Mouse (Mus musculus) spleen, embryonic (tissue): ENCODE measurements at regions not wholly inside any gene's neighbourhood (a gene's known extent, or its start where the extent isn't known, plus 50 kb on each side); places are given as distances from the start of the nearest gene placed in this dataset.

Experiments used
- CTCF ChIA-PET: fragments of 350-600 bp; sonication (Branson Sonifier 250); formaldehyde crosslinking; loops from one replicate; lab custom pipeline; 2022; lab: Charles Lee

DNA sequence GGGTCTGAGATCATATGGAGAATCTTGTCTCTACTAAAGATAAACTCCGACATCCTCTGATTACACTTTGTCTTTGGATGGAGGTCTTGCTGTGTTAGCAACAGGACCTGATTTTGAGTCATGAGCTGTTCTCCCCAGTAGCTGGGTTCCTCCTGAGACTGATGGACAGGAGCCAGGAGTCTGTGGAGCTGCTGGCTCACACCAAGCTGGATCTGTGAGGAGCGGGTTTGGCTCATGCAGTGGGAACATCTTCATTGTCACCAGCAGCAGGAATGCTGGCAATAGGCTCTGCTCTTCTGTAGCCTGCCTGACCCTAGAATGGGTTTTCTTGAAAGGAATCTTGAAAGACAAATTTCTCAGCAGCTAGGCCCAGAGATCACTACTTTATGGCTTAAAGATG lies 524.2 kb upstream of the Id2 start:
- CTCF ChIA-PET, result no interaction called here

GRCm38 (mm10) chr12:25617521-25617920 lies 520.6 kb upstream of the Id2 start:
- CTCF ChIA-PET, result no interaction called here

- CTCF ChIA-PET, result no interaction called here
Measured at GRCm38 (mm10) chr12:25615377-25615776, 518.4 kb upstream of the Id2 start.

GRCm38 (mm10) chr12:25613473-25613872 lies 516.5 kb upstream of the Id2 start:
- CTCF ChIA-PET, result no interaction called here

- CTCF ChIA-PET, result interaction anchor here (0.6 kb wide), 1 partner anchor 43 kb away, joined by 3 read pairs; no protein-coding TSS in a partner anchor
Measured at GRCm38 (mm10) chr12:25609045-25609444, 512.1 kb upstream of the Id2 start.

DNA sequence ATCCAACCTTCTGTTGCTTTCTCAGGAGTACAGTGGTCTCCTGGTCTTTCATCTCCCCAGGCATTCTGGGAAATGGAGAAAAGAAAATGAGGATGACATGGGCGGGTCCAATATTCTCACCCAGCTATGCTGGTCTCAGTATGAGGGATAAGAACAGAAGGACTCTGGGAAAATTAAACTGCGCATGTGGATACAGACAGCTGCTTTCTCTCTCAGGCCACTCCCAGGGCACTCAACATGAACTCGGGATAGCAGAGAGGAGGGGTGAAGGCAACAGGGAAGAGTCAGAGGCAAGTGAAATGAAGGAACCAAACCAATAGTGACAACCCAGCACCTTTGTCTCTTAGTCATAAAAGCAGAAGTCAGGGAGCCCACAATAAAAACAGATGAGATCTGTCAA lies 508.5 kb upstream of the Id2 start:
- CTCF ChIA-PET, result no interaction called here

- CTCF ChIA-PET, result no interaction called here
Measured at GRCm38 (mm10) chr12:25590262-25590661, 493.3 kb upstream of the Id2 start.

DNA sequence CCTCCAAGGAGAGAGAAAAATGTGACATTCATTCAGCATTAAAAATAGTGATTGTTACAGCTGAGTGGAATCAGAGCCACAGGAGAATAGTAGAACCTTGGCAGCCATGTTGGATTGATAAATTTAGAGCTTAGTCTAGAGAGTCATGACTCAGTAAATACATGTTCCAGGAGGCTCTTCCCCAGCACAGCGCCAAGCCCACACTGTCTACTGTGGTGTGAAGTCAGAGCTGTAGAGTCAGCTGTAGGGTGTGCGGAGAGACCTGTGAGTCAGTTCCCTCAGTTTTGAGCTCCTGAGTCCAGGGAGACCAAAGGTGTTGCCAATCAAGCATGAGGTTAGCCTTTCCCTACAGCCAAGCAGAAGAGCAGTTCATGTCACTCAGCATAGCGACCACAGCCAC lies 488.8 kb upstream of the Id2 start:
- CTCF ChIA-PET, result no interaction called here

GRCm38 (mm10) chr12:25579407-25579806 lies 482.5 kb upstream of the Id2 start:
- CTCF ChIA-PET, result no interaction called here

DNA sequence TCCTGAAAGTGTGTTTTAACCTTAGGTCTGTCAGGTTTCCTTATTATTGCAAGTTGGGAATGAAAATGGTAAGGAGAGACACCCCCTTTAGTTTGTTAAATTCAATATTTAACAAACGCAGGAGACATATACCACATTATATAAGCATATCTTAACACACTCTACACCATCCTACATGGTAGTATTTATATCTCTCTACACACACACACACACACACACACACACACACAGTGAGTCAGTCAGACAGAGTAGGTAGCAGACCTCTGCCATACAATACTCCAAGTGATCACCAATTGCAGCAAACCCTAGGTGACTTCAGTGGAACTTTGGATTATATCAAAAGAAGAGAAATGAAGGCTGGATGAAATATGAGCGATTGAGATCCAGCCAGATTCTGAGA lies 468.2 kb upstream of the Id2 start:
- CTCF ChIA-PET, result no interaction called here

GRCm38 (mm10) chr12:25559601-25560000 lies 462.7 kb upstream of the Id2 start:
- CTCF ChIA-PET, result no interaction called here

GRCm38 (mm10) chr12:25553656-25554055 lies 456.7 kb upstream of the Id2 start:
- CTCF ChIA-PET, result no interaction called here

DNA sequence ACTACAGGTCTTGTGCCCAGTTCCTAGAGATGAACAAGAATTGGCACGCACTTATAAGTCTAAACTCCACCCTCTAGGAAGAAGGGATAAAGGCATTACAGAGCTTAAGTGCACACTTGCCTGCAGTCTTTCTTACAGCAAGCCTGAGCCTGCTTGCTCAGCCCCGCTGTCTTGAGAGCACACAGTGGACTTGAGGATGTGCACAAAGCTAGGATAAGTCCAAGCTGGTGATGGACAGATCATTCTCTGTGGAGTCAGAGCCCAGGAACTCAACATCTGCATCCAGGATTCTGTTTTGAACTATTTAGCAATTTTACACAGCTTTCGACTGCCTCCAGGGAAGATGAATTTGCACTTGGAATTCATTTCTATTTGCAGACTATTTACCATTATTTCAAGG lies 452.8 kb upstream of the Id2 start:
- CTCF ChIA-PET, result no interaction called here

DNA sequence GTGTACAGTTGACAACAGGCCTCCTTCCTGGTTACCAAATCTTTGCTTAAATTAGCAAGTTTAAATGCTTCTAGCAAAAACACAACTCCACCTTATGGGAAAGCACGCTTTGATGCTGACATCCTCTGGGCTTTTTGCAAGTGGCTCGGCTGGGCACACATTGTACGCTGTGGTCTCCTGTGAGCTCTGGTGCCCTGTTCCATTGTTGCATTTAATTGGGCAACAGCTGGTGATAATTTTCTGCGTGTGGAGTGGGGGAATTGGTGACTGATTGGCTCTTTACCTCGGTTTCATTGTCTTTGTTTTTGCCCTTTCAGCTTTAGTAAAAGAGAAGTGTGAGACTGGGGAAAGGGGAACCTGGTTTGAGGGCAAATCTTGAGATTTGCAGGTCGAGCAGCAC lies 447.3 kb upstream of the Id2 start:
- CTCF ChIA-PET, result no interaction called here

GRCm38 (mm10) chr12:25534620-25534950 lies 437.6 kb upstream of the Id2 start:
- CTCF ChIA-PET, result interaction anchor here (0.7 kb wide), 1 partner anchor 301 kb away, joined by 4 read pairs; no protein-coding TSS in a partner anchor

- CTCF ChIA-PET, result no interaction called here
Measured at GRCm38 (mm10) chr12:25533709-25534619, 437.0 kb upstream of the Id2 start.

GRCm38 (mm10) chr12:25530483-25530882 lies 433.5 kb upstream of the Id2 start:
- CTCF ChIA-PET, result no interaction called here

GRCm38 (mm10) chr12:25529537-25529936 lies 432.6 kb upstream of the Id2 start:
- CTCF ChIA-PET, result no interaction called here

DNA sequence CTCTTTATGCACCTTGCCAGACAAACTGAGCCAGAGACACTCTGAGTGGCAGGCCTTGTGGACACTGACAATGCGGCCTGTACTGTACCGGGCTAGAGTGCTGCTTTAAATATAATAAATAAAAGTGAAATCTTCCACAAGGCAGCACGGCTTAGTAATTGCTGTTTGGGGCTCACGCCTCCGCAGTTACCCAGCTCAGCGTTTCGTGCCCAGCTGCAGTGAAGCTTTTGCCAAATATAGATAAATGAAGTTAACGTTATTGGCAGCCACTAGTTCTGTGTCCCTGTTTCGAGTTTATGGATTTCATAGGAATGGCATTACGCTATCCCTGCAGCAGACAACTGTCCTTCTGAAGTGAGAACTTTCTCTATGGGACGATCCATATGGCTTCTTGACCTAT lies 429.7 kb upstream of the Id2 start:
- CTCF ChIA-PET, result no interaction called here

GRCm38 (mm10) chr12:25516738-25517137 lies 419.8 kb upstream of the Id2 start:
- CTCF ChIA-PET, result no interaction called here

GRCm38 (mm10) chr12:25513679-25514078 lies 416.7 kb upstream of the Id2 start:
- CTCF ChIA-PET, result no interaction called here

- CTCF ChIA-PET, result no interaction called here
Measured at GRCm38 (mm10) chr12:25509666-25510065, 412.7 kb upstream of the Id2 start.

DNA sequence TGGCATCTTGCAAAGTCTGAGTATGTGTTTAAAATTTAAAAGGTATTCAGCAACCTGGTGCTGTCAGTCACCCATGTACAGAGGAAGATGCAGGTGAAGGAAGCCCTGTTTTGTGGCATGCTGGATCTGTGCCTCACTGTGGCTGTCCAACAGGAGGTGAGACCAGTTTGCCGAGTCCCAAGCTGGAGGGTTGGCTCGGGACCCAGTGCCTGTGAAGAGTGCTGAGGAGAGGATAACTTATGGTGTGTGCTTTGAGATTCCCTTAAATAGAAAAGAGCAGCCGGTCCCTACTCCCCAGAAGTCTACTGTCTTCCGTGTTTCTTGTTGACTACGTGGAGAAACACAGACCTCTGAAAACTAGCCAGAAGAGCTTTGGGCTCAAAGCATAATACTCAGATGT lies 396.3 kb upstream of the Id2 start:
- CTCF ChIA-PET, result no interaction called here
